Mouse (Mus musculus): ENCODE measurements around the gene Gpr88. TPM values are rescaled to one million over a fixed set of nuclear protein-coding genes. Genes with fewer than 3 reads are reported as not detected.

Gpr88 gene
- total and polyA plus RNA-seq, 3 experiments, result 0.16 TPM; not detected in 2

DNA sequence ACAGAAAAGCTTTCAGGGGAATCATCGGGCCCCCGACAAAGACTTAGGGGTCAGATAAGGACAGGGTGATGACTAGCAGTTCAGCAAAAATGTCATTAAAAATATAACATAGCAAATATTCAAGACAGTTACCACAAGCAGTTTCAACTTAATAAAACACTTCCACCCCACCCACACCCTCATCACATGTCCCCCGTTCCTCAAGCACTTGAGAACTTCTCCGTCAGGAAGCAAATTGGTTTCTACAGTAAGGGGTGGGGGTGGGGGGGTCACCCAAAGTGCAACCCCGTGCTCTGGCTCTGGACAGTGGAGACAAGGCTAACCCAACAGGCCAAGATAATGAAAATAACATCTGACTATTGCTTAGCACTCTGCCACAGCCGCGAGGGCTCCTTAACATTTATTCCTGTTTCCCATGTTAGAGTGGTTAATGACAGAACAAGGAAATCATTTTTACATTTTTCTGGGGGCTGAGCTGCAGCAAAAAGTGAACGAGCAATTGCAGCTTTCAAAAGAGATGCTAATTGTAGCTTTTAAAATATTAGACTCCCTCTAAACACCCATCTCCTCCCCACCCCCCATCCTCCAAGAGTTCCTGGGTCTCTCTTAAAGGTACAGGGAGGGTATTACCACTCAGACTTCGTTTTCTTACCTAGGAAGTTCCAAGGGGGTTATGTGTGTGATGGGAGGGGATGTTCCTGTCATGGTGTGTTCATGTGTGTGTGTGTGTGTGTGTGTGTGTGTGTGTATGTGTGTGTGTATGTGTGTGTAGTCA, 36.9 kb upstream of the Gpr88 start:
- DNase-seq (ENCODE audit: low spot score) (no peak), ATAC-seq (ENCODE audit: extremely low read depth, insufficient number of reproducible peaks, low FRiP score, poor library complexity, severe bottlenecking) (no peak)
- H3K9me3 ChIP-seq (replicated peaks), result no peaks in the 10 kb centered on the region
- H3K36me3 ChIP-seq (replicated peaks), result peaks cover 54% of the 10 kb centered on the region
- H3K4me1 ChIP-seq (ENCODE audit: insufficient read depth, low read depth, low read length), result no peaks in the 10 kb centered on the region
- H3K4me3 ChIP-seq (ENCODE audit: low read depth, low read length), result no peak overlapping the region
- H3K27me3 ChIP-seq (ENCODE audit: insufficient read depth, low read length), result no peaks in the 10 kb centered on the region
- TF ChIP-seq POLR2AphosphoS5 (IDR thresholded peaks at IDR 0.05; ENCODE audit: insufficient replicate concordance, low read depth, low read length), result no peak
- no peak for TF ChIP-seq TAL1 (conservative IDR thresholded peaks at IDR 0.05; ENCODE audit: low read depth, low read length)
- TF ChIP-seq GATA1 (IDR thresholded peaks at IDR 0.05; ENCODE audit: borderline replicate concordance, low read length), result no peak
- no peak for TF ChIP-seq GATA2 (IDR thresholded peaks at IDR 0.05; ENCODE audit: borderline replicate concordance, low read depth, low read length)
- no peak for TF ChIP-seq CTCF (IDR thresholded peaks at IDR 0.05; ENCODE audit: low read depth, low read length)

DNA sequence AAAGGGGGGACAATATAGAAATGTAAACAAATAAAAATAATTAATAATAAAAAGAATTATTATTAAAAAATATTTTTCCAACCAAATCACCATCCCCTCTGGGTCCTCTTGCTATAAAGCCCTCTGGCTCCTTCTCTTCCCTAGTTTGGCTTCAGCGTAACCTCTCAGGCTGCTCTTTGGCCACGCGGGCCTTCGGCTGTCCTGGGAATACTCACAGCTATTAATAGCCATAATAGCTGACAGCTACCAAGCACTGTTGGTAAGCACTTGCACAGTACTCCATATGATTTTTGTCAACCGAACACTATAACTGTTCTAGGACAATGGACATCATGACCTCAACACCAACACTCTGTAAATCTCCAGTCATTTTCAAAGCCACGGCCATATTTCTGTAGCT, 35.5 kb upstream of the Gpr88 start:
- no peak for ATAC-seq (ENCODE audit: extremely low read depth, insufficient number of reproducible peaks, low FRiP score, poor library complexity, severe bottlenecking)
- H3K27me3 ChIP-seq (ENCODE audit: insufficient read depth, low read length), result no peaks in the 10 kb centered on the region
- no peak overlapping the region for H3K4me3 ChIP-seq (ENCODE audit: low read depth, low read length)
- peaks cover 47% of the 10 kb centered on the region for H3K36me3 ChIP-seq (replicated peaks)
- TF ChIP-seq GATA2 (IDR thresholded peaks at IDR 0.05; ENCODE audit: borderline replicate concordance, low read depth, low read length) (no peak), GATA1 (IDR thresholded peaks at IDR 0.05; ENCODE audit: borderline replicate concordance, low read length) (no peak), POLR2AphosphoS5 (IDR thresholded peaks at IDR 0.05; ENCODE audit: insufficient replicate concordance, low read depth, low read length) (no peak)
- H3K4me1 ChIP-seq (ENCODE audit: insufficient read depth, low read depth, low read length), result no peaks in the 10 kb centered on the region
- no peaks in the 10 kb centered on the region for H3K9me3 ChIP-seq (replicated peaks)
- DNase-seq (ENCODE audit: low spot score), result no peak

DNA sequence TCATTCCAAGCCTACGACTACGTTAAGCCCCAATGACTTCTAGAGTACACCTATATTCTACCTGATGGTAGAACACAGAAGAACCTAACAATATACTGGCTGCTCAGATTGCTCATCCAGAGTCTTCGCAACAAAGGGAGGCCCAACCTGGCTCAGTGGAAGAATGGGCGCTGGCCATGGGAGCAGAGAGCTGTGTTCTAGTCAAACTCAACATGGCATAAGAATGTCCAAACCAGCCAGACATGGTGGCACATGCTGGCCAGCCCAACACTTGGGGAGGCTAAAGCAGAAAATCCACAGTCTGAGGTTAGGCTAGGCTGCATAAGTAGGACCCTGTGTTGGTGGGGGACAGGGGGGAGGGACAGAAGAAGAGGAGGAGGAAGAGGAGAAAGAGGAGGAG, 31.4 kb upstream of the Gpr88 start:
- DNase-seq (ENCODE audit: low spot score), result no peak
- TF ChIP-seq GATA1 (IDR thresholded peaks at IDR 0.05; ENCODE audit: borderline replicate concordance, low read length), result no peak
- no peak for TF ChIP-seq GATA2 (IDR thresholded peaks at IDR 0.05; ENCODE audit: borderline replicate concordance, low read depth, low read length)
- no peak for TF ChIP-seq POLR2AphosphoS5 (IDR thresholded peaks at IDR 0.05; ENCODE audit: insufficient replicate concordance, low read depth, low read length)
- TF ChIP-seq TAL1 (conservative IDR thresholded peaks at IDR 0.05; ENCODE audit: low read depth, low read length), result no peak
- TF ChIP-seq CTCF (IDR thresholded peaks at IDR 0.05; ENCODE audit: low read depth, low read length), result no peak
- ATAC-seq (ENCODE audit: extremely low read depth, insufficient number of reproducible peaks, low FRiP score, poor library complexity, severe bottlenecking), result no peak

DNA sequence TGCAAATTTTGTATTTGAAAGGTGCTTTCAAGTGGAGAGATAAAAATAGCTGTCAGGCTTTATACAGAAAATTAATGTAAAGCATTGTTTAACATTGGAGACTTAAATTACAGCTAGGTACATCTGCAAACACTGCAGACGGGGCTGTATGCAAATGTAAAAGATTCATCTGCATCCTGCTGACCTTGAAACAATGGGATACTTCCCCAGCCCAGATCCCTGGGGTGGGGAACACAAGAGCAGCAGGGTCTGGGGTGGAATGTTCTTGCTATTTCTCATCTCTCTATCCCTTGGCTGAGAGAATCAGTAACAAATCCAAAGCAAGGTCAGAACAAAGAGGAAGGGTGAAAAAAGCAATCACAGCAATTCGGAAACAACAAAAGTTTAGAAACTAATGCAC, 30.7 kb upstream of the Gpr88 start:
- Histone ChIP-seq H3K4me1 (ENCODE audit: insufficient read depth, low read depth, low read length) (no peaks in the 10 kb centered on the region), H3K36me3 (replicated peaks) (peaks cover 32% of the 10 kb centered on the region), H3K27me3 (ENCODE audit: insufficient read depth, low read length) (no peaks in the 10 kb centered on the region), H3K4me3 (ENCODE audit: low read depth, low read length) (no peak overlapping the region), H3K9me3 (replicated peaks) (no peaks in the 10 kb centered on the region)
- DNase-seq (ENCODE audit: low spot score) (no peak), ATAC-seq (ENCODE audit: extremely low read depth, insufficient number of reproducible peaks, low FRiP score, poor library complexity, severe bottlenecking) (no peak)
- TF ChIP-seq GATA2 (IDR thresholded peaks at IDR 0.05; ENCODE audit: borderline replicate concordance, low read depth, low read length), result no peak
- TF ChIP-seq POLR2AphosphoS5 (IDR thresholded peaks at IDR 0.05; ENCODE audit: insufficient replicate concordance, low read depth, low read length), result no peak
- no peak for TF ChIP-seq TAL1 (conservative IDR thresholded peaks at IDR 0.05; ENCODE audit: low read depth, low read length)

More for the DNA sequence above, 31.4 kb upstream of the Gpr88 start:
- peaks cover 33% of the 10 kb centered on the region for H3K36me3 ChIP-seq (replicated peaks)
- H3K9me3 ChIP-seq (replicated peaks), result no peaks in the 10 kb centered on the region
- no peak overlapping the region for H3K4me3 ChIP-seq (ENCODE audit: low read depth, low read length)
- no peaks in the 10 kb centered on the region for H3K4me1 ChIP-seq (ENCODE audit: insufficient read depth, low read depth, low read length)
- H3K27me3 ChIP-seq (ENCODE audit: insufficient read depth, low read length), result no peaks in the 10 kb centered on the region

DNA sequence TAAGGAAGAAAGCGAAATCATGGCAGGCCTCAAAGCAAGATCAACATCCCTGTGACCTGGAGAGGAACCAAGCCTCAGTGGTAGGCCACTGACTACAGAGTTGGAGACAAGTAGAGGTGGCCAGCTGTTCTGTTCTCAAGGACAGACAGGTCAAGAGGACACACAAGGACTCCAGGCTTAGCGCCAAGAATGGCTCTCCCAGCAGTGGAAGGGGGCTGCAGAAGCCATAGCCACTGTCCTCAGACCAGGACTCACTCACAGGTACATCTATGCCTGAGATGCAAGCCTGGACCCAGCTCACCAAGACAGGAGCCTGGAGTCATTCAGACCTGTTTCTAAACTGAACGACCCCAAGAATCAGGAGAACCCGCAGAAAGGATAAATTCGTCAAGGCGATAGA, 28.4 kb upstream of the Gpr88 start:
- ATAC-seq (ENCODE audit: extremely low read depth, insufficient number of reproducible peaks, low FRiP score, poor library complexity, severe bottlenecking) (no peak), DNase-seq (ENCODE audit: low spot score) (no peak)
- Histone ChIP-seq H3K36me3 (replicated peaks) (peaks cover 33% of the 10 kb centered on the region), H3K4me3 (ENCODE audit: low read depth, low read length) (no peak overlapping the region), H3K27me3 (ENCODE audit: insufficient read depth, low read length) (no peaks in the 10 kb centered on the region), H3K9me3 (replicated peaks) (no peaks in the 10 kb centered on the region), H3K4me1 (ENCODE audit: insufficient read depth, low read depth, low read length) (no peaks in the 10 kb centered on the region)
- TF ChIP-seq GATA1 (IDR thresholded peaks at IDR 0.05; ENCODE audit: borderline replicate concordance, low read length), result no peak
- no peak for TF ChIP-seq POLR2AphosphoS5 (IDR thresholded peaks at IDR 0.05; ENCODE audit: insufficient replicate concordance, low read depth, low read length)
- TF ChIP-seq GATA2 (IDR thresholded peaks at IDR 0.05; ENCODE audit: borderline replicate concordance, low read depth, low read length), result no peak
- no peak for TF ChIP-seq CTCF (IDR thresholded peaks at IDR 0.05; ENCODE audit: low read depth, low read length)
- TF ChIP-seq TAL1 (conservative IDR thresholded peaks at IDR 0.05; ENCODE audit: low read depth, low read length), result no peak

DNA sequence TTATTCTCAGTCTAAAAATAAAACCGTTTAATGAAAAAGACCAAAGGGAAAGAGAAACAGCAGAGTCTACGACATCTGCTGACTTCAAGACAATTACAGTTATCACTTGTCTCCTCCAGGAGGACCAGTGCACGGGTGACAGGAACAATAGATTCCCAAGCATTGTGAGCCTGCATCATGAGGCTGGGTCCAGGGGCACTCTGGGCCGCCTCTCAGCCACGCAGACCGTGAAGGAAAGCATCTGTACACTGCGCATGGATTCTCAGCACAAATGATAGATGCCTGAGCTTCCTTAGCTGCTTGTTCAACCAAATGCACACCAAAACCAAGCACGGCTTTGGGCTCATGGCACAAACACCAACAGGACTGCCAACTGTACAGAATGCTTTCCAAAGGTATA, 23.8 kb upstream of the Gpr88 start:
- ATAC-seq (ENCODE audit: extremely low read depth, insufficient number of reproducible peaks, low FRiP score, poor library complexity, severe bottlenecking) (no peak), DNase-seq (ENCODE audit: low spot score) (no peak)
- H3K4me1 ChIP-seq (ENCODE audit: insufficient read depth, low read depth, low read length), result no peaks in the 10 kb centered on the region
- H3K4me3 ChIP-seq (ENCODE audit: low read depth, low read length), result no peak overlapping the region
- peaks cover 40% of the 10 kb centered on the region for H3K36me3 ChIP-seq (replicated peaks)
- TF ChIP-seq TAL1 (conservative IDR thresholded peaks at IDR 0.05; ENCODE audit: low read depth, low read length) (no peak), GATA1 (IDR thresholded peaks at IDR 0.05; ENCODE audit: borderline replicate concordance, low read length) (no peak), CTCF (IDR thresholded peaks at IDR 0.05; ENCODE audit: low read depth, low read length) (no peak), POLR2AphosphoS5 (IDR thresholded peaks at IDR 0.05; ENCODE audit: insufficient replicate concordance, low read depth, low read length) (no peak), GATA2 (IDR thresholded peaks at IDR 0.05; ENCODE audit: borderline replicate concordance, low read depth, low read length) (no peak)
- H3K27me3 ChIP-seq (ENCODE audit: insufficient read depth, low read length), result no peaks in the 10 kb centered on the region
- no peaks in the 10 kb centered on the region for H3K9me3 ChIP-seq (replicated peaks)

Measured in G1E (cell line).